Mouse (Mus musculus) limb, embryonic 10.5 days (tissue): ENCODE data around the gene Agbl4. TPM values are rescaled to one million over a fixed set of nuclear protein-coding genes. Genes with fewer than 3 reads are reported as not detected.

Source experiments
- polyA plus RNA-seq: library from polyadenylated mRNA; unstranded; fragments of >200 nt; fragmentation: Nextera tagmentation; extraction: Ambion mirVana; gene quantifications from 2 replicates; pipeline ENCODE4 v1.2.1, GENCODE M21; 2016

The Agbl4 gene
- polyA plus RNA-seq, 1 experiment from 2014 or later: not detected

Other genes with a start within 250 kb of the Agbl4 start
- gene Elavl4, start 45.8 kb upstream of the Agbl4 start, polyA plus RNA-seq: 4.9 and 5.1 TPM in 2 replicates